Mouse (Mus musculus) G1E (cell line): ENCODE results near the gene Syf2.

Experiments
- CTCF ChIP-seq: IDR thresholded peaks from 2 replicates; pipeline ENCODE4 v1.5.1; 2012; ENCODE audit warnings: low read depth, low read length, inconsistent platforms, mixed read lengths
- GATA1 ChIP-seq: IDR thresholded peaks from 2 replicates; pipeline ENCODE4 v1.6.1; 2012; ENCODE audit warnings: borderline replicate concordance, low read length, inconsistent platforms, mixed read lengths
- GATA2 ChIP-seq: IDR thresholded peaks from 2 replicates; pipeline ENCODE4 v1.6.1; 2012; ENCODE audit warnings: low read depth, low read length, inconsistent platforms, borderline replicate concordance
- POLR2AphosphoS5 ChIP-seq: IDR thresholded peaks from 2 replicates; pipeline ENCODE4 v1.6.1; 2012; ENCODE audit warnings: low read depth, low read length, inconsistent platforms; ENCODE audit not compliant: insufficient replicate concordance
- TAL1 ChIP-seq: conservative IDR thresholded peaks from 2 replicates; pipeline ENCODE4 v1.6.1; 2012; ENCODE audit warnings: low read depth, low read length, inconsistent platforms, mixed read lengths

- no peak for TF ChIP-seq CTCF
- TF ChIP-seq GATA1: no peak
- no peak for TF ChIP-seq POLR2AphosphoS5
- TF ChIP-seq GATA2: no peak
- TF ChIP-seq TAL1: no peak
Observed at GRCm38 (mm10) chr4:134927815-134928463, 2.8 kb upstream of the Syf2 start.
